Mouse (Mus musculus): Measurements from ENCODE around the gene Gm49321. TPM values are rescaled to one million over a fixed set of nuclear protein-coding genes. Genes with fewer than 3 reads are reported as not detected.

The Gm49321 gene
- total RNA-seq (2023) = 11.3 TPM

GRCm38 (mm10) chr12:73937353-73937752 lies at the start of gene Gm49321:
TSS of gene Gm49321 (plus strand) at chr12:73937653.

GRCm38 (mm10) chr12:73964291-73965281 lies 27.1 kb downstream of the Gm49321 start, which contains the start of gene Snapc1:
TSS of gene Snapc1 (plus strand) at chr12:73964481.

GRCm38 (mm10) chr12:73997297-73998127 lies 60.1 kb downstream of the Gm49321 start, which contains the start of gene Syt16:
TSS of gene Syt16 (plus strand) at chr12:73997661.

Other genes with a start within 250 kb of the Gm49321 start
- 88.3 TPM for gene Hif1a, start 36.3 kb upstream of the Gm49321 start, total RNA-seq (2023)
- 36.4 TPM for gene Snapc1, start 26.8 kb downstream of the Gm49321 start, total RNA-seq (2023)
- gene Syt16, start 60.0 kb downstream of the Gm49321 start, total RNA-seq (2023) = not detected